Mouse (Mus musculus) ovary, postnatal 36 days (tissue): ENCODE results near the gene Dtnbp1.
A peak's percentile ranks its signal among the peaks of the same experiment; 100 is the strongest.

Experiments
- DNase-seq: peaks from one replicate; pipeline ENCODE4 v3.0.0; 2022; ENCODE audit warnings: low spot score, mixed read lengths

Gene Dtnbp1

GRCm38 (mm10) chr13:45001228-45001910 lies 578 bp downstream of the Dtnbp1 start:
- peak; percentile 72 for DNase-seq

GRCm38 (mm10) chr13:45000836-45001227 lies 1.1 kb downstream of the Dtnbp1 start:
- DNase-seq: peak; percentile 22

GRCm38 (mm10) chr13:44999211-44999610 lies 2.7 kb downstream of the Dtnbp1 start:
- DNase-seq: no peak

GRCm38 (mm10) chr13:44996339-44996738 lies 5.6 kb downstream of the Dtnbp1 start:
- DNase-seq: no peak

GRCm38 (mm10) chr13:44992550-44993205 lies 9.3 kb downstream of the Dtnbp1 start:
- no peak for DNase-seq

GRCm38 (mm10) chr13:44991936-44992335 lies 10.0 kb downstream of the Dtnbp1 start:
- no peak for DNase-seq

GRCm38 (mm10) chr13:44990073-44990682 lies 11.8 kb downstream of the Dtnbp1 start:
- no peak for DNase-seq

- DNase-seq: no peak
Observed at GRCm38 (mm10) chr13:44986352-44986751, 15.6 kb downstream of the Dtnbp1 start.

GRCm38 (mm10) chr13:44985321-44985720 lies 16.6 kb downstream of the Dtnbp1 start:
- DNase-seq: no peak

- DNase-seq: no peak
Observed at GRCm38 (mm10) chr13:44983635-44984401, 18.1 kb downstream of the Dtnbp1 start.

- no peak for DNase-seq
Observed at GRCm38 (mm10) chr13:44982799-44983198, 19.1 kb downstream of the Dtnbp1 start.

- no peak for DNase-seq
Observed at GRCm38 (mm10) chr13:44979433-44979832, 22.5 kb downstream of the Dtnbp1 start.

GRCm38 (mm10) chr13:44977483-44978141 lies 24.3 kb downstream of the Dtnbp1 start:
- no peak for DNase-seq

GRCm38 (mm10) chr13:44977059-44977458 lies 24.9 kb downstream of the Dtnbp1 start:
- no peak for DNase-seq

- no peak for DNase-seq
Observed at GRCm38 (mm10) chr13:44960542-44961291, 41.2 kb downstream of the Dtnbp1 start.

GRCm38 (mm10) chr13:44957049-44957448 lies 44.9 kb downstream of the Dtnbp1 start:
- no peak for DNase-seq

GRCm38 (mm10) chr13:44955781-44956180 lies 46.2 kb downstream of the Dtnbp1 start:
- no peak for DNase-seq

GRCm38 (mm10) chr13:44954232-44954568 lies 47.7 kb downstream of the Dtnbp1 start:
- no peak for DNase-seq

GRCm38 (mm10) chr13:44953546-44954231 lies 48.3 kb downstream of the Dtnbp1 start:
- DNase-seq: no peak

GRCm38 (mm10) chr13:44952393-44953086 lies 49.4 kb downstream of the Dtnbp1 start:
- DNase-seq: no peak
